Mouse (Mus musculus) lung, adult 2 months (tissue): Measurements from ENCODE around the gene Six1. TPM values are rescaled to one million over a fixed set of nuclear protein-coding genes. Genes with fewer than 3 reads are reported as not detected.

Source experiments
- DNase-seq: peaks from one replicate; pipeline ENCODE4 v3.0.0; 2022
- H3K4me1 ChIP-seq: fragments of 200-500 bp; 2 replicates; pipeline ENCODE4 v1.6.1; 2011; ENCODE audit warnings: low read length; ENCODE audit not compliant: control insufficient read depth, insufficient read depth
- H3K4me3 ChIP-seq: fragments of 200-500 bp; replicated peaks from 2 replicates; pipeline ENCODE3; 2011; ENCODE audit warnings: low read depth, mild to moderate bottlenecking, control low read depth, low read length; ENCODE audit errors: extremely low read depth
- CTCF ChIP-seq: fragments of 200-500 bp; IDR thresholded peaks from 2 replicates; pipeline ENCODE4 v1.5.1; 2011; ENCODE audit warnings: mild to moderate bottlenecking, low read length, control low read depth; ENCODE audit not compliant: insufficient read depth
- POLR2A ChIP-seq: fragments of 200-500 bp; IDR thresholded peaks from 2 replicates; pipeline ENCODE4 v1.6.1; 2011; ENCODE audit warnings: low read depth, mild to moderate bottlenecking, control low read depth, low read length, borderline replicate concordance; ENCODE audit errors: extremely low read depth
- WGBS: fragments of 180-500 bp; shearing (Covaris S2); methylation state at CpG from one replicate; pipeline ENCODE4 v1.1.7; 2018; 5-methylcytosine and 5-hydroxymethylcytosine counted together
- polyA plus RNA-seq: library from polyadenylated mRNA; depleted of rRNA; stranded (reverse); fragments of >200 nt; gene quantifications from 2 replicates; pipeline ENCODE4 v1.2.3, GENCODE M21; 2012

Six1 gene
- polyA plus RNA-seq, 1 experiment, result 3.6 TPM

DNA sequence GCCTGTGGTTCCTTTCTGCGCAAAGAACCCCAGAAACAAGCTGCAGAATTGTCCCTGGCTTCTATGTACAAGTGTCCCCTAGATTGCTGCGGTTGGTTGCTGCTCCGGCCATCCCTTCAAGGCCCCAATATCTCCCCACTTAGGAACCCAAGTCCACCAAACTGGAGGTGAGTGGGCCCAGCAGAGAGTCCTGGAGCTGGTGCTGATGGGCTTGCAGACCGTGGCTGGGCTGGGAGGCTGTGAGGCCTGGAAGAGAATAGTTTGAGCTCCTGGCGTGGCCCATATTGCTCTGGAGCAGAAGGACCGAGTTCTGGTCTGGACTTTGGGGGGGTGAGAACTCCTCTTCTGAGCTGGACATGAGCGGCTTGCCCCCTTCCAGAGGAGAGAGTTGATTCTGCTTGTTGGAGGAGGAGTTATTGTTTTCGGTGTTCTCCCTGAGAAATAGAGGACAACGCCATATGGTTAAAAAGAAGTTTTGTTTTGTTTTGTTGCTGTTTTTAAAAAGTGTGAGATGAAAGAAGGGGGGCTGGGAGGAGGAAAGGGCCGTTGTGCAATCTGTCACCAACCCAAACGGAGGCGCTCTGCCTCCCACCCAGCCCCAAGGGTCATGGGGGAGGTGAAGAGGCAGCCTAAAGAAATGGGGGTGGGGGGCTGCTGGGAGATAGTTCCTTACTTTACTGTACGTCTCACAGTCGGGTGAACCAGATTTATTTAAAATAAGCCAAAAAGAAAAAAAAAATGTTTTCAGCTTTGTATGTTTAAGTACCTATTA is 10.1 kb downstream of the Six1 start:
- no peak for TF ChIP-seq POLR2A
- no peak for TF ChIP-seq CTCF
- H3K4me3 ChIP-seq, result no peak overlapping the region
- WGBS, result 26% methylated on average over 14 of the region's 14 CpGs

DNA sequence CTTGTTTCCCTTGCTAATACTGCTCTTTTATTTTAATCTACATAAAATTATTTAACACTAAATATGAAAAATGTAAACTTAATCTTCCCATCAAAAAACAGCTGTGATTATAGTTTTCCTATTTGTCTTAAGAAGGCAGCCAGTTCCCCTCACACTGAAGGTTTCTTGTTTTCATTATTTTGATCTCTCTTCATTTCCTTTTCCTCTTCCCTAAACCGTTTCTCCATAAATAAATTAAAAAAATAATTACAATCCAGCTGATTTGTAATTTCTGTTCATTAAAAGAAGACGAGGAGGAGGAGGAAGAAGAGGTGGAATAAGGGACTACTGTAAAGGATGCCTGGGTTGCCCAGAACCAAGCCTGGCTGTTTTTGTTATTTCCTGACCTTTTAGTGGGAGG is 10.8 kb downstream of the Six1 start:
- 27% methylated on average over 2 of the region's 2 CpGs for WGBS
- Histone ChIP-seq H3K4me1 (peaks cover 11% of the 10 kb centered on the region), H3K4me3 (no peak overlapping the region)
- no peak for DNase-seq
- no peak for TF ChIP-seq POLR2A
- TF ChIP-seq CTCF, result no peak

More for the DNA sequence above, 10.1 kb downstream of the Six1 start:
- no peak for DNase-seq
- H3K4me1 ChIP-seq, result peaks cover 11% of the 10 kb centered on the region

DNA sequence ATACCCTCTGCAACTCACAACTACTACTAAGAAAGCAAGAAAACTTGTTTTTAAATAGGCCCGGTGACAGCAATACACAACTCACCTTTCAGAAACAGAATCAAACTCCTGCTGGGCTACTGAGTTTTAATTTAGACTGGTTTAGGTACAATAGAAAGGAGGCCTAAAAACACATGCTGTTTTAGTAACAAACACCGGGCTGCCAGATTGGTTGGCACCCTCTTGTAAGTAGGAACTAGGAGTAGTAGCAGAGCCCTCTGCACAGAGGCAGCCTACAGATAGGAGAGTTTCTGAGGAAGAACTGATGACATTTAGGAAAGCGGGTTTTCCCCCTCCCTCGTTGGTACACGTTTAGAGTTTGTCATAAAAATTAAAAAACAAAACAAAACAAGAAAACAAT is 11.3 kb downstream of the Six1 start:
- 15% methylated on average over 5 of the region's 5 CpGs for WGBS
- DNase-seq, result no peak

DNA sequence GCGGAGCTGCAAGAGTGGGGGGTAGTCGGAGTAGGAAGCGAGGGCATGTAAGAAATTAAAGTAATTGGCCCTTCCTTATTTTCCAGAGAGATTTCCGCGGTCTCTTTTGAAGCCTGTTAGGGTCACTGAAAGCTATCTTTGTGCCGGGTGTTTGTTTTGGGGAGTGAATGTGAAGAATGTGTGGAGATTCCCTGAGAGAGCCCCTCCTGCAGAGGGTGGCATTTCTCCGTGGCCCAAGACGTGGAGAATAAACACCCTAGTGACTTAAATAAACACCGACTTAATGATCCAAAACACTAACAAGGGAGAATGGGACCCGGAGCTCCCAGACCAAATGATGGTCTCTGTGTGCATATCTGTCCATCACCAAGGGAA is 12.4 kb downstream of the Six1 start:
- 6% methylated on average over 10 of the region's 10 CpGs for WGBS
- no peak for TF ChIP-seq CTCF
- no peak for DNase-seq
- H3K4me3 ChIP-seq, result no peak overlapping the region
- peaks cover 9% of the 10 kb centered on the region for H3K4me1 ChIP-seq

More for the DNA sequence above, 11.3 kb downstream of the Six1 start:
- Histone ChIP-seq H3K4me1 (peaks cover 11% of the 10 kb centered on the region), H3K4me3 (no peak overlapping the region)
- TF ChIP-seq POLR2A (no peak), CTCF (no peak)

DNA sequence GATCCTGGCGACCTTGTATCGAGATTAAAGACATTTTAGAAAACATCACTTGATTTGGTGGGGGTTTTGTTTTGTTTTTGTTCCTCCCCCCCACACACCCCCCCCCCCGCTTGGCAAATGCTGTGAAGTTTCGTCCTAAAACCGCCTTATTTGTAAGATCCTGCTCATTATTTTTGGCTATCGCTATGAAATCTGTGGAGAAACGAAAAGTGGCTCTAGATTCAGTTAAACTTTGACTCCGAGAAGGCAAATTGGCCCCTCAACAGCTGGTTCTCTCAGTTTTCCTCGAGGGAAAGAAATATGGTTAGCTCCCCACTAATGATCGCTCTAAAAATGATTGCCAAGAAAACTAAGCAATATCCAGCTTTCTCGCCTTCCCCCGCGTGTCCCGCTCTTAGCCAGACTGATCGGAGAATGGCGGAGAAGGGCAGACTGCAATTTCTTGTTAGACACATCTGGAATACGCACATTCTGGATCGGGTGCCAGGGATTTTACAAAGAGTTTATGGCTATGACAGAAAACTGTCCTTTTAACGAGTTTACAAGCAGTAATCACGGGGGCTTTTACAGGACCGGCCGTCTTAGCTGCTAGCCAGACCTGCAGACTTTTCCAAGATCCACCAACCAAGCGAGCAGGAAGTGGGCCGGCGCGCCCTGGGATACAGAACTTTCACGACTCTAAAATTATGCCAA is 13.0 kb downstream of the Six1 start:
- Histone ChIP-seq H3K4me1 (peaks cover 7% of the 10 kb centered on the region), H3K4me3 (no peak overlapping the region)
- no peak for TF ChIP-seq CTCF
- no peak for TF ChIP-seq POLR2A
- 12% methylated on average over 27 of the region's 27 CpGs for WGBS
- DNase-seq, result no peak

DNA sequence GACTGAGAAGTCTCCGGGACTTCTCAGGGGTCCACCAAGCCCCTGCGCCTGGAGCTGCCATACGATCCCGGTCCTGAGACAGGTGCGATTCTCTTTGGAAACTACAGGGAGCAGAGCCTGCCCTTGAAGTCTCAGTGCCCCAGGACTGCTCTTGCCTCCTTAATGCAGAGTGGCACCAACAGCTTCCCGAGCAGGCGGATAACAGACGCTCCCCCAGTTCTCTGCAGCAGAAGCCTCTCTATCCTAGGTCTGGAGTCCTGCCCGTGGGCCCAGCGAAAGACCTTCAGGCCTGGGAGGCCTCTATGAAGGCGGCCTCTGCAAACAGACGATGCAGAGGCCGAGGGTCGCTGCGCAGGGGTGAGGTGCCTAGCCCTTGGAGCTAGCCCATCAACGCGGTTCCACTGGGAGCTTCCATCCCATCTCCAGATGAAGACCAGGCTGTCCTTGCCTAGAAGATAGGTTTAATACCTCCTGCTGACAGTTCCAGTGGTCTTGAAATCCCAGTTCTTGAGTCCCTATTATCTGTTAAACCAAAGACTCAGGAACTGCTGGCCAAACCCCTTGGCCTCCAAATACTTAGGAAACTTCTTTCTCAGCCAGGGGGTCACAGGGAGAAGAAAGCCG is 13.6 kb downstream of the Six1 start:
- H3K4me1 ChIP-seq, result peaks cover 7% of the 10 kb centered on the region
- H3K4me3 ChIP-seq, result no peak overlapping the region
- WGBS, result 14% methylated on average over 18 of the region's 18 CpGs
- no peak for DNase-seq
- TF ChIP-seq POLR2A, result no peak
- no peak for TF ChIP-seq CTCF

DNA sequence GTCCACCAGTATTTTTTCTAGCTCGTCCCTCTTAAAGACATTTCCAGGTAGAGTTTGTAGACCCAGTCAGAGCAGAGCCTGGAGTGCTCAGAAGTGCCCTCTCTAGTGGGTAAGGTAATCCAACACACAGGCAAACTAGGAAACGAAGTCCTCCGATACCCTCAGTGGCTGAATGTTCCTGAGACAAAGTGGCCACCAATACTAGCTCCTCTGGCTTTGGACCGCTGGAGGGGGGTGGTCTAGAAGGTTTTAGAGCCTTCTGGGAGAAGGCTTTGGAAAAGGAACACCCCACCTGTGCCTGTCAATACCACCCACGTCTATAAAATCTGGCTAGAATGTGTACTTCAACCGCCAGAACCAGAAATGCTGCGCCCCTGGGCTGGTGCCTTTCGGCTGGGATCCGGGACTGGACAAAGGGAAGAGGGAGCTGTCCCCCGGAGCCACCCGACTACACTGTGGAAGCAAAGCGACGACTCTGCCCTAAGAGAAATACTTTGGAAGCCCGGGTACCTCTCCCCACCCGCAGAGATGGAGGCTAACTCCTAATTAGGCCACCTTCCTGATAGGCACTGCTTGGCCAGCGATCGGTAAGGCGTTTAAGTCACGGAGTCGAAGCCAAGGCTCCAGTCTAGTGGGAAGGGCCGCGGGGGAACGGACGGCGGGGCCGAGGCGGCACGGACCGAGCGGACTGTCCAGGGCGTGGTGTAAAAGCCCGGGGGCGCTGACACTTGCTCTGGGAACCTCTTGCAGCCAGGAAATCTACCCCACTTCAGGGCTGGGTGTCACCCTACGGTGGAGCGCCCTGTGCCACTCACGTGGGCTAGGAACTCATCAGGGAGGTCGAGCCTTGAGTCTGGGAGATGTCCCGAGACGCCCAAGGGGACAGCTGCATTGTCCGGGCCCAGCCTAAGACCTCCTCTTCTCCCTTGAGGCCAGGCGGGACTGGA is 14.4 kb downstream of the Six1 start:
- 7% methylated on average over 41 of the region's 41 CpGs for WGBS
- H3K4me1 ChIP-seq, result peaks cover 5% of the 10 kb centered on the region
- TF ChIP-seq POLR2A (no peak), CTCF (no peak)
- H3K4me3 ChIP-seq, result no peak overlapping the region
- DNase-seq, result no peak

DNA sequence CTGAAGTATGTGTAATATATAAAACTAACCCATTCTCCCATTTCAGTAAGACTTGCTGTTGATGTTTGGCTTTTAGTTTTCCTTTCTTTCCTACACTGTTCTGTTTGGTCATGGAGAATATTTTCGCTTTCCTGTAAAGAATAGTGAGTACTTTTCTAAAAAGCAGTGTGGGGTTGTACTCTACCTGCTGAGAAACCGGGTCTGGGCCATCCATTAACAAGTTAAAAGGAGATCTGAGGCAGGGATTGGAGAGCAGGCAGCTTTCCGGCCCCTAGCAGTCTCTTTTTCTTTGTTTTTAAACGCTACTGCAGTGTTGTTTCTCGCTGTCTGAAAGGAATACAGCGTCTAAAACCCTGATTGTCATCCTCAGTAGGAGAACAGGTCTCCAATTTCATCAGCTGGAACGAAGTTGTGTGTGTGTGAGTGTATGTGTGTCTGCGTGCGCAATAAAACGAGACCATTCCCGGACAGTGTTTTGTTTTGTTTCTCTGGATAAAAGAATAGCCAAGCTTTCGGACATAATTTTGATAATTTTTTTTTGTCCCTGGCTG is 15.2 kb downstream of the Six1 start:
- Histone ChIP-seq H3K4me1 (0 out of 2 replicates have a peak, but pooled peaks cover 2% of the 10 kb centered on the region), H3K4me3 (no peak overlapping the region)
- no peak for DNase-seq
- TF ChIP-seq POLR2A, result no peak
- WGBS, result 12% methylated on average over 12 of the region's 12 CpGs

DNA sequence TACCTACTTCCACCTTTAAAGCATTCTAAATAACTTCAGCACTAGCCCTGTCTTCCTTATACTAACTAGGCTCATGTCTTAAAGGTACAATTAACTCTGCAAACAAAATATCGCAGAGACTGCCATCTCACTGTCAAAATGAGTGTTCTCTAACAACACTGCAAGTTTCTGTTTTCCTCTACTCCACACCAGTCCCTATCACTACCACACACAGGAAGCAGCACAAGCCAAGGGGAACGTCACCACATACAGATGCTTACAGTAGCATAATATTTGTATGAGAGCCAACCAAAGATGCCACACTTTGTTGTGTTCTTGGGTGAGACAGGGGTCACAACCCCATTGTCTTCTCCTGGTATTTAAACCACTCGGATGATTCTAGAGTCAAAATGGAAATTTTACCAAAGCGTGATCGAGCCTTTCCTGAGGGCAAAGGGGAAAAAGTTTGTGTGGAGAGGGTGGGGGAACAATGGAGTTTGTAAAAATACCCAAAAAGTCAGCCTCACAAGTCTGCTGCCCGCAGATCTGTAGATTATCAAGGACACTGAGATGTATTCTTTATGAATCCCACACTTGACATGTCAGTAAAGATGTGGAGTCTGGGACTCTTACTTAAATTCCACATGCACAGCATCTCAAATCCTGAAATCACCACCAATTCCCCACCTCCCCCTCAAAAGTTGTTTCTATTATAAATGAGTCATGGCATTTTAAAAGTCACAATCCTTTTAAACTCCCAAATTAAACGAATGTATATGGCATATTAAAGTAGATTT is 16.1 kb downstream of the Six1 start:
- no peak overlapping the region for H3K4me3 ChIP-seq
- no peak for TF ChIP-seq CTCF
- TF ChIP-seq POLR2A, result no peak
- no peaks in the 10 kb centered on the region for H3K4me1 ChIP-seq
- 15% methylated on average over 7 of the region's 7 CpGs for WGBS
- no peak for DNase-seq
